Mouse (Mus musculus) yolk sac, embryonic 10.5 days (tissue): ENCODE data around the gene Fam219b.

Experiments
- DNase-seq: peaks from one replicate; pipeline ENCODE4 v3.0.0-alpha.2; 2017; ENCODE audit warnings: low spot score

Fam219b gene

GRCm38 (mm10) chr9:57525516-57525915, 11.8 kb upstream of the Fam219b start:
- DNase-seq = no peak

GRCm38 (mm10) chr9:57526435-57526834, 10.9 kb upstream of the Fam219b start:
- DNase-seq = no peak

- DNase-seq = no peak
Measured at GRCm38 (mm10) chr9:57531946-57532345, 5.4 kb upstream of the Fam219b start.

GRCm38 (mm10) chr9:57536362-57536761, 966 bp upstream of the Fam219b start:
- no peak for DNase-seq

GRCm38 (mm10) chr9:57537728-57538181, 427 bp downstream of the Fam219b start:
- no peak for DNase-seq

GRCm38 (mm10) chr9:57539550-57539949, 2.2 kb downstream of the Fam219b start:
- DNase-seq = no peak

- no peak for DNase-seq
Measured at GRCm38 (mm10) chr9:57541312-57541711, 4.0 kb downstream of the Fam219b start.

GRCm38 (mm10) chr9:57543951-57544350, 6.6 kb downstream of the Fam219b start:
- DNase-seq = no peak

- DNase-seq = no peak
Measured at GRCm38 (mm10) chr9:57547287-57547686, 10.0 kb downstream of the Fam219b start.

GRCm38 (mm10) chr9:57547869-57548268, 10.5 kb downstream of the Fam219b start:
- no peak for DNase-seq

- DNase-seq = no peak
Measured at GRCm38 (mm10) chr9:57549186-57549585, 11.9 kb downstream of the Fam219b start.

- peak; percentile 73 for DNase-seq
Measured at GRCm38 (mm10) chr9:57550126-57550862, 13.0 kb downstream of the Fam219b start.

- DNase-seq = peak; percentile 74
Measured at GRCm38 (mm10) chr9:57552139-57552887, 15.0 kb downstream of the Fam219b start, which contains the start of gene Mpi. Gene Mpi (minus strand): TSS chr9:57552763.

GRCm38 (mm10) chr9:57553119-57553518, 15.8 kb downstream of the Fam219b start:
- no peak for DNase-seq

- DNase-seq = no peak
Measured at GRCm38 (mm10) chr9:57554753-57555152, 17.4 kb downstream of the Fam219b start.

GRCm38 (mm10) chr9:57557215-57557614, 19.9 kb downstream of the Fam219b start:
- DNase-seq = no peak

GRCm38 (mm10) chr9:57558625-57559024, 21.3 kb downstream of the Fam219b start:
- DNase-seq = no peak

- no peak for DNase-seq
Measured at GRCm38 (mm10) chr9:57559568-57559967, 22.2 kb downstream of the Fam219b start.

- DNase-seq = no peak
Measured at GRCm38 (mm10) chr9:57560263-57560662, 22.9 kb downstream of the Fam219b start.

GRCm38 (mm10) chr9:57560861-57561710, 23.8 kb downstream of the Fam219b start, which contains the start of gene Scamp2:
Gene Scamp2 (plus strand): TSS chr9:57560943.
- peak; percentile 96 for DNase-seq

- no peak for DNase-seq
Measured at GRCm38 (mm10) chr9:57561711-57562099, 24.4 kb downstream of the Fam219b start.

- DNase-seq = no peak
Measured at GRCm38 (mm10) chr9:57562896-57563372, 25.6 kb downstream of the Fam219b start.
